Mouse (Mus musculus): Measurements from ENCODE around the gene Aebp2. TPM values are rescaled to one million over a fixed set of nuclear protein-coding genes. Genes with fewer than 3 reads are reported as not detected.

Aebp2 gene
- polyA plus RNA-seq, 1 experiment from 2014 or later, result 10.8 TPM

DNA sequence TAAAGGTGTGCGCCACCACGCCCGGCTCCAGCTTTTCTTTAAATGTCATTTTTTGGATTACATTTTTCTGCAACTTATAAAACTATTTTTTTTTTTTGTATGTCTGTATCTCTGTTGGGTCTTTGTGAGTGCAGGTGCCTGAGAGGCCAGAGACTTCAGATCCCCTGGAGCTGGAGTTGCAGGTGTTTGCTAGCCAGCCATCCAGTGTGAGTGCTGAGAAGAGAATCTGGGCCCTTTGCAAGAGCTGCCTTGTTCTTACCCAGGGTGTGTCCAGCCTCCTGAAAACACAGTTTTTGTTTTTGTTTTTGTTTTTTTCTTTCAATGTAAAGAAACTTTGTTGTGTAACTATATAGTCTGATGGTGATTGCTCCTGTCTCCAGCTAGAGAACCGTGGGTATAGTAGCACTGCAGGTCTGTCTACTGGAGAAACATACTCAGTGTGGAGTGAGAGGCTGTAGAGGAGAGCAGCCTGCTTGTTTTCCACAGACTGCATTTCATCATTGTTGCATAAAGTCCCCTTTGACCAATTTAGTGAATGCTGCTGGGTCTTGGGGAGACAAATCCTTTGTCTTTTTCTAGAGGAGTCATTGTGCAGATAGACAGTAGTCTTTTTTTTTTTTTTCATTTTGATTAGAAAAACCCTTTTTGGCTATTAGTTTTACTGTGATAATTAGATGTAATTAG, 6.9 kb downstream of the Aebp2 start:
- Histone ChIP-seq H3K27me3 (replicated peaks) (no peaks in the 10 kb centered on the region), H3K9me3 (replicated peaks) (no peaks in the 10 kb centered on the region), H3K36me3 (peaks cover 7% of the 10 kb centered on the region), H3K9ac (no peak overlapping the region), H3K4me3 (no peak overlapping the region), H3K27ac (ENCODE audit: poor library complexity, severe bottlenecking) (no peak overlapping the region), H3K4me1 (replicated peaks) (peaks cover 22% of the 10 kb centered on the region), H3K4me2 (no peak overlapping the region)
- WGBS, result 90% methylated on average over 4 of the region's 4 CpGs
- ATAC-seq (ENCODE audit: insufficient number of reproducible peaks, low FRiP score), result no peak

DNA sequence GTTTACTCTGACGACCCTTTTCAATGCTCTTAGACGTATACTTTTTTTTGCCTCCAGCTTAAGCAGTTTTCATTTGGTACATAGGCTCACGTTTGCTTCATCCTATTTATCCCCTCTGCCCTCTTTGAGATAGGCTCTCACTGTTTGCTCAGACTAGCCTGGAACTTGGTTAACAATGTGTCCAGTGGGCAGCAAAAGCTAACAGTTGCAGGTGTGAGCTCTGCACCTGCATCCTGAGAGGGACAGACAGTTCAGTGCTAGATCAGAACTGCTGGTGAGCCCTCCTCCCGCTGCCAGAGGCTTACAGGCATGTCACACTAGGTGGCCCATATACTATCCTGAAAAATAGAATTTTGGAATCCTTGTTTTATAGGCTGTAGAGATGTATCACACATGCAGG, 7.8 kb downstream of the Aebp2 start:
- H3K27ac ChIP-seq (ENCODE audit: poor library complexity, severe bottlenecking), result no peak overlapping the region
- H3K9me3 ChIP-seq (replicated peaks), result no peaks in the 10 kb centered on the region
- H3K9ac ChIP-seq, result no peak overlapping the region
- no peaks in the 10 kb centered on the region for H3K27me3 ChIP-seq (replicated peaks)
- H3K4me3 ChIP-seq, result no peak overlapping the region
- peaks cover 22% of the 10 kb centered on the region for H3K4me1 ChIP-seq (replicated peaks)
- peaks cover 15% of the 10 kb centered on the region for H3K36me3 ChIP-seq
- no peak overlapping the region for H3K4me2 ChIP-seq
- 77% methylated on average over 4 of the region's 4 CpGs for WGBS
- ATAC-seq (ENCODE audit: insufficient number of reproducible peaks, low FRiP score), result no peak

DNA sequence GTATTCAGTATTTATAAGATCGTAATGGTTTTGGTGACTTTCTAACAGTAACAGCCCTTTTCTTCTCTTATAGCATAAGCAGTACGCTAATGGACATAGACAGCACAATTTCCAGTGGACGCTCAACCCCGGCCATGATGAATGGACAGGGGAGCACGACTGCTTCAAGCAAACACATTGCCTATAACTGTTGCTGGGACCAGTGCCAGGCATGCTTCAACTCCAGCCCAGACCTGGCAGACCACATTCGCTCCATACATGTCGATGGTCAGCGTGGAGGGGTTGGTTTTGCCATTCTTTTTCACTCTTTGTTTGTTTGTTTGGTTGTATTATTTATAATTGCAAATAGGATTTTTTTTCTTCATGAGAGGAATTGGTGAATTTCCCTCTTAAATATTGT, 11.2 kb downstream of the Aebp2 start:
- no peaks in the 10 kb centered on the region for H3K27me3 ChIP-seq (replicated peaks)
- no peak overlapping the region for H3K4me2 ChIP-seq
- H3K4me3 ChIP-seq, result no peak overlapping the region
- 0 out of 2 replicates have a peak, but pooled peaks cover 3% of the 10 kb centered on the region for H3K4me1 ChIP-seq (replicated peaks)
- WGBS, result 85% methylated on average over 8 of the region's 8 CpGs
- H3K9me3 ChIP-seq (replicated peaks), result no peaks in the 10 kb centered on the region
- H3K9ac ChIP-seq, result no peak overlapping the region
- H3K27ac ChIP-seq (ENCODE audit: poor library complexity, severe bottlenecking), result no peak overlapping the region
- no peak for ATAC-seq (ENCODE audit: insufficient number of reproducible peaks, low FRiP score)
- H3K36me3 ChIP-seq, result peaks cover 43% of the 10 kb centered on the region

DNA sequence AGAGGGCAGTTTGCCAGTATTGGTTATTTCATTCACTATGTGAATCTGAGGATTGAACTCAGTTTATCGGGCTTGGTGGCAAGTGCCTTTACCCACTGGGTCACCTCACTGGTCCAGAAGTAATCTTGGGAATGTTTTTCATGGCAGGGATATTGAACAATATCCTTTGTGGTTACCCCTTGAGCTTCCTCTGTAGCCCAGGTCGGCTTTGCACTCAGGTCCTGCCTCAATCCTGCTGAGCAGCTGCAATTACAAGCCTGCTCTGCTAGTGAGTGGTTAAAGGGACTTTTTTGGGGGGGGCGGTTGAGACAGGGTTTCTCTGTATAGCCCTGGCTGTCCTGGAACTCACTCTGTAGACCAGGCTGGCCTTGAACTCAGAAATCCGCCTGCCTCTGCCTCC, 13.8 kb downstream of the Aebp2 start:
- 90% methylated on average over 4 of the region's 4 CpGs for WGBS
- no peak overlapping the region for H3K4me2 ChIP-seq
- no peak overlapping the region for H3K27ac ChIP-seq (ENCODE audit: poor library complexity, severe bottlenecking)

DNA sequence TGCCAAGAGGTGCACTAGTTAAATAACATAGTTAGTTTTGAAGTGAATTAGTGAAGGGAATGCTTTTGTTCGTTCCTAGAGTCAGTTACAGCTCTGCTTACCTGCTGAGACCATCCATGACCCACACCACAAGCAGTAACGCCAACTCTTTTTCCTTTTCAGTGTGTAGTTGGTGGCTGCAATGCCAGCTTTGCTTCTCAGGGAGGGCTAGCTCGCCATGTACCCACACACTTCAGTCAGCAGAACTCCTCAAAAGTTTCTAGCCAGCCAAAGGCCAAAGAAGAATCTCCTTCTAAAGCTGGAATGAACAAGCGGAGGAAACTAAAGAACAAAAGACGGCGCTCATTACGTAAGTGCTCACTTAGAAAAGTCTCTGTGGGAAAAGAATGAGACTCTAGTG, 19.5 kb downstream of the Aebp2 start:
- H3K4me2 ChIP-seq, result no peak overlapping the region
- H3K4me3 ChIP-seq, result no peak overlapping the region
- no peak overlapping the region for H3K9ac ChIP-seq
- no peak overlapping the region for H3K27ac ChIP-seq (ENCODE audit: poor library complexity, severe bottlenecking)
- ATAC-seq (ENCODE audit: insufficient number of reproducible peaks, low FRiP score), result no peak
- no peaks in the 10 kb centered on the region for H3K27me3 ChIP-seq (replicated peaks)
- 94% methylated on average over 7 of the region's 7 CpGs for WGBS
- no peaks in the 10 kb centered on the region for H3K4me1 ChIP-seq (replicated peaks)
- peaks cover 74% of the 10 kb centered on the region for H3K36me3 ChIP-seq
- no peaks in the 10 kb centered on the region for H3K9me3 ChIP-seq (replicated peaks)

More for the DNA sequence above, 13.8 kb downstream of the Aebp2 start:
- Histone ChIP-seq H3K27me3 (replicated peaks) (no peaks in the 10 kb centered on the region), H3K9me3 (replicated peaks) (no peaks in the 10 kb centered on the region), H3K36me3 (peaks cover 61% of the 10 kb centered on the region), H3K4me1 (replicated peaks) (no peaks in the 10 kb centered on the region), H3K4me3 (no peak overlapping the region), H3K9ac (no peak overlapping the region)
- no peak for ATAC-seq (ENCODE audit: insufficient number of reproducible peaks, low FRiP score)

DNA sequence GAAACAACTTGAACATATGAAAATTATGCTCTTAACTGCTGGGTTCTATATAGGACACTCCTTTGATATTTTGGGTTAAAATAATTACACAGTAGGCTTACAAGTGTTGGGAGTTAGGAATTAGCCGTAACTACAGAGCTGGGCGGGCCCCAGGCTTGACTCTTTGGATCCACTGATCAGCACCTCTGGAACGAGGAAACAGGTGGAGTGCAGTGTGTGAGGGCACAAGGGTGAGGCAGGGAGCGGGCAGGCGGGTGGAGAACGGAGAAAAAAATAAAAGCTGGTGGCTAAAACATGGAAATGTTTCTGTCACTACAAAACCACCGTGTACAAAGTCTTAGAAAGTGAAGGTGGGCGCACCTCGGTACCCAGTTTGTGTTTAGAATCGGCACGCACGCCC, 20.2 kb downstream of the Aebp2 start:
- Histone ChIP-seq H3K9me3 (replicated peaks) (no peaks in the 10 kb centered on the region), H3K36me3 (peaks cover 73% of the 10 kb centered on the region), H3K27ac (ENCODE audit: poor library complexity, severe bottlenecking) (no peak overlapping the region), H3K9ac (no peak overlapping the region), H3K4me2 (no peak overlapping the region), H3K4me1 (replicated peaks) (no peaks in the 10 kb centered on the region), H3K4me3 (no peak overlapping the region), H3K27me3 (replicated peaks) (no peaks in the 10 kb centered on the region)
- ATAC-seq (ENCODE audit: insufficient number of reproducible peaks, low FRiP score), result no peak
- WGBS, result 92% methylated on average over 12 of the region's 12 CpGs

DNA sequence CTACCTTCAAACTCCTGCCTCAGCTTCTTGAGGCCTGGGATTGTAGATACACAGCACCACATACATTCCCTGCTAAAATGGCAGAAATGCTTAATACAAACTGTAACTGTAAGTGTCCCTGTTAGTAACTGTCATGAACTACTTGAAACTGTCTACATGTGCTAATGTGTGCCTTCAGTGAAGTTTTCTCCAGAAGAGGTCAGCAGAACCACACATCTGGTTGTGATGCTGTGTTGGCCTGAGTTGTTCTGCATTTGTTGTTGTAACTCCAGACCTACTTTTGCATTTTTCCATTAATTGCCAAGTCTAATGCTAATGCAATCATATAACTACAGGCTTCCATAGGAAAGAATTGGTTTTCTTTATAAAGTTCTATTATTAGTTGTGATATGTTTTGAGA, 23.5 kb downstream of the Aebp2 start:
- Histone ChIP-seq H3K4me2 (no peak overlapping the region), H3K36me3 (peaks cover 75% of the 10 kb centered on the region), H3K9me3 (replicated peaks) (no peaks in the 10 kb centered on the region), H3K27ac (ENCODE audit: poor library complexity, severe bottlenecking) (no peak overlapping the region), H3K27me3 (replicated peaks) (no peaks in the 10 kb centered on the region), H3K4me1 (replicated peaks) (no peaks in the 10 kb centered on the region), H3K4me3 (no peak overlapping the region), H3K9ac (no peak overlapping the region)
- no peak for ATAC-seq (ENCODE audit: insufficient number of reproducible peaks, low FRiP score)

DNA sequence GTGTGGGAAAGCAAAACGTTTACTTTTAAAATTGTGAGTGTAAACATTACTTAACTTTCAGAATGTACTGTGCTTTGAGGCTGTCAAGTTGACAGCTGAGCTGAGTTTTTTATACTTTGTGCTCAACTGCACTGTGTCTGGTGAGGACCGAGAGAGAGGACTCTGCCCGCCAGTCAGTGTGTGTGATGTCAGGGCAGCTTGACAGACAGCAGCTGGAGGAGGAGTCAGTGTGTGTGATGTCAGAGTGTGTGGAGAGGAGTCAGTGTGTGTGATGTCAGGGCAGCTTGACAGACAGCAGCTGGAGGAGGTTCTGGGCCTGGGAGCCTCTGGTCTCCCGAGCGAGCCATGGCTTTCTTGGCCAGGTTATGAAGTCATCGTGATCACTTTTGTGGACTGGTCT, 24.4 kb downstream of the Aebp2 start:
- ATAC-seq (ENCODE audit: insufficient number of reproducible peaks, low FRiP score), result no peak
- H3K4me1 ChIP-seq (replicated peaks), result no peaks in the 10 kb centered on the region
- 68% methylated on average over 6 of the region's 6 CpGs for WGBS
- no peaks in the 10 kb centered on the region for H3K9me3 ChIP-seq (replicated peaks)
- no peak overlapping the region for H3K9ac ChIP-seq
- H3K27me3 ChIP-seq (replicated peaks), result no peaks in the 10 kb centered on the region
- H3K36me3 ChIP-seq, result peaks cover 74% of the 10 kb centered on the region
- no peak overlapping the region for H3K4me2 ChIP-seq
- no peak overlapping the region for H3K27ac ChIP-seq (ENCODE audit: poor library complexity, severe bottlenecking)
- H3K4me3 ChIP-seq, result no peak overlapping the region

DNA sequence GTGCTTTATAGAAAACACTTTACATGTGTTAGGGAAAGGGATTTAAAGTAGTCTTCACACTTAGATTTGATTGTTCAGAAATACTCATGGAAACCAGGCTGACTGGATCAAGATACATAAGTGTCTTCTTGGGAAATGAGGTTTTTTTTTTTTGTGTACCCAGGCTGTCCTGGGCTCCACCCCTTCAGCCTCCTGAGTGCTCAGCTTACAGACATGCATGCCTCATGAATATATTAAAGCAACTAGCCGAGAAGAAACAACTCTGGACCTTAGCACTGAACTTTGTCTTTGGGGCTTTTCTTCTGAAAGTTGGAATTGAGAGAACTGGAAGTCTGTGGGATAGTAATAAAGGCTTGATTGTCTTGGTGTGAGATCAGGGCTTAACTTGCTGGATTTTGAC, 27.3 kb downstream of the Aebp2 start:
- Histone ChIP-seq H3K4me2 (no peak overlapping the region), H3K4me1 (replicated peaks) (no peaks in the 10 kb centered on the region), H3K9ac (no peak overlapping the region), H3K9me3 (replicated peaks) (no peaks in the 10 kb centered on the region), H3K4me3 (no peak overlapping the region), H3K27ac (ENCODE audit: poor library complexity, severe bottlenecking) (no peak overlapping the region), H3K27me3 (replicated peaks) (no peaks in the 10 kb centered on the region), H3K36me3 (peaks cover 64% of the 10 kb centered on the region)
- ATAC-seq (ENCODE audit: insufficient number of reproducible peaks, low FRiP score), result no peak
- WGBS, result 53% methylated on average over 1 of the region's 1 CpGs

DNA sequence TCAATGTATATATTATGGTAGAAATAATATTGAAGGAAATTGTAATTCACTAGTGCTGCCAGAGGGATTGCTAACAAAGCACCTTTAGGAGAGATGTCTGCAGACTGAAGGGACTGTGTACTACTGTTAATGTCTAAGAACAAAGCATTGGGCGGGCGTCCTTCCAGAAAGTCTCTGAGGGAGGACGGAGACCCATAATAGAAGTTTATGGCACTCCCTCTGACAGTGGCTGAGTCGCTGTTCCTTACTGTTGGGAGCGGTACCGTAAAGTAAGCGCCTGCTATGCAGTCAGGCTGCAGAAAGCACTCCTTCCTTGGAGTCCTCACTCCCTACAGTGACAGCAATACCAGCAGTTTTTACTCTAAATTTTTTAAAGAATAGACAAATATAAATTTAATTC, 29.5 kb downstream of the Aebp2 start:
- no peaks in the 10 kb centered on the region for H3K4me1 ChIP-seq (replicated peaks)
- H3K9ac ChIP-seq, result no peak overlapping the region
- no peak overlapping the region for H3K4me3 ChIP-seq
- peaks cover 56% of the 10 kb centered on the region for H3K36me3 ChIP-seq
- no peak overlapping the region for H3K4me2 ChIP-seq
- H3K9me3 ChIP-seq (replicated peaks), result no peaks in the 10 kb centered on the region
- 90% methylated on average over 7 of the region's 7 CpGs for WGBS
- H3K27me3 ChIP-seq (replicated peaks), result no peaks in the 10 kb centered on the region
- no peak overlapping the region for H3K27ac ChIP-seq (ENCODE audit: poor library complexity, severe bottlenecking)
- no peak for ATAC-seq (ENCODE audit: insufficient number of reproducible peaks, low FRiP score)

DNA sequence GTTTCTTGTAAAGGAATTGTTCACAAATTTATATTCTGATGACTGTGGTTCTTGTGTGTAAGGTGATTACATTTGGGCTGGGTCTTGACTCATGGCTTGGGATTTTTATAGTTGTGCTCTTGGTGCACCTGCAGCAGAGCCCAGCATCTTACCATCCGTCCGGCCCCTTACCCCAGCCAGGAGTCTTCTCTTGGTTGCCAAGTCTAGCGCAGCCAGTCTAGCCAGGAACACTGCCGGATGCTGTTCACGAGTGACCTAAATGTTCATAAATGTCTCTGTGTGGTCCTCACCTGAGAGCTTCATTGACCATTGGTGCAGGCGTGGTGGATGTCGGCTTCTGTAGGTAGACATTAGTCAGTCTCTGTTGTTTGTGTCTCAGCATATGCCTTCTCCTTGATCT, 33.0 kb downstream of the Aebp2 start:
- WGBS, result 98% methylated on average over 7 of the region's 7 CpGs
- Histone ChIP-seq H3K9ac (no peak overlapping the region), H3K4me1 (replicated peaks) (no peaks in the 10 kb centered on the region), H3K9me3 (replicated peaks) (no peaks in the 10 kb centered on the region), H3K36me3 (peaks cover 29% of the 10 kb centered on the region), H3K27me3 (replicated peaks) (no peaks in the 10 kb centered on the region), H3K4me2 (no peak overlapping the region), H3K27ac (ENCODE audit: poor library complexity, severe bottlenecking) (no peak overlapping the region), H3K4me3 (no peak overlapping the region)
- no peak for ATAC-seq (ENCODE audit: insufficient number of reproducible peaks, low FRiP score)

DNA sequence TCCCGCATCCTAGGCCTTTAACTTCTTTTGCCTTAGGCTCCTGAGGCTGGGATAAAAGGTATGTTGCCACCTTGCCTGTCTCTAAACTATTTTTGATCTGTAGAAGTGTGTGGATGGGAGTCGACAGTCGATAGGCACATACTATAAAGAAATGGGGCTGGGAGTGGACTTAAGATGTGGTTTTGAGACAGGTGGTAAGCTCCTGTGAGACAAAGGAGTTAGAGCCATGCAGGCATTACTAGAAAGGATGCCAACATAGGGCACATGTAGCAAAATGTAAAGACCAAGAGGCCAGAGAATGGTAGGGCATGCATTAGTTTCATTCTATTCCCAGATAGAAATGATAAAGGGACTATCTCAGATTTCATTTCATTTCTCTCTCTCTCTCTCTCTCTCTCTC, 34.5 kb downstream of the Aebp2 start:
- H3K4me3 ChIP-seq, result no peak overlapping the region
- peaks cover 3% of the 10 kb centered on the region for H3K4me1 ChIP-seq (replicated peaks)
- no peak for ATAC-seq (ENCODE audit: insufficient number of reproducible peaks, low FRiP score)
- H3K4me2 ChIP-seq, result no peak overlapping the region
- no peak overlapping the region for H3K27ac ChIP-seq (ENCODE audit: poor library complexity, severe bottlenecking)
- WGBS, result 89% methylated on average over 3 of the region's 3 CpGs
- peaks cover 21% of the 10 kb centered on the region for H3K36me3 ChIP-seq
- H3K9me3 ChIP-seq (replicated peaks), result no peaks in the 10 kb centered on the region
- no peaks in the 10 kb centered on the region for H3K27me3 ChIP-seq (replicated peaks)
- H3K9ac ChIP-seq, result no peak overlapping the region
